Mouse (Mus musculus): ENCODE data around the gene Bzw2. TPM values are rescaled to one million over a fixed set of nuclear protein-coding genes. Genes with fewer than 3 reads are reported as not detected.

Gene Bzw2
- 99.9 to 107 TPM (median 102 TPM) in 4 replicates for total RNA-seq (2023; ENCODE audit: inconsistent age)

GRCm38 (mm10) chr12:36157638-36158308 is at the start of gene Bzw2:
Gene Bzw2 (minus strand): TSS chr12:36158080.

GRCm38 (mm10) chr12:36156637-36157303 is 1.1 kb downstream of the Bzw2 start, which contains the start of gene Ankmy2:
Gene Ankmy2 (plus strand): TSS chr12:36157114.

GRCm38 (mm10) chr12:36042348-36042778 is 115.5 kb downstream of the Bzw2 start, which contains the start of gene Tspan13:
Gene Tspan13 (minus strand): TSS chr12:36042500.

Other genes with a start within 250 kb of the Bzw2 start
- gene Agr3, start 232.5 kb downstream of the Bzw2 start, total RNA-seq (2023; ENCODE audit: inconsistent age): not detected in 4 replicates
- not detected in 4 replicates for gene Agr2, start 165.2 kb downstream of the Bzw2 start, total RNA-seq (2023; ENCODE audit: inconsistent age)
- gene Tspan13, start 115.6 kb downstream of the Bzw2 start, total RNA-seq (2023; ENCODE audit: inconsistent age): 148 to 157 TPM (median 154 TPM) in 4 replicates
- gene Ankmy2, start 966 bp downstream of the Bzw2 start, total RNA-seq (2023; ENCODE audit: inconsistent age): 23.5 to 26.4 TPM (median 24.2 TPM) in 4 replicates
- gene Lrrc72, start 95.3 kb upstream of the Bzw2 start, total RNA-seq (2023; ENCODE audit: inconsistent age): not detected in 4 replicates
- gene Sostdc1, start 156.1 kb upstream of the Bzw2 start, total RNA-seq (2023; ENCODE audit: inconsistent age): not detected in 4 replicates
- 12.0 to 13.8 TPM (median 12.2 TPM) in 4 replicates for gene Ispd, start 223.4 kb upstream of the Bzw2 start, total RNA-seq (2023; ENCODE audit: inconsistent age)
- gene D630036H23Rik, start 224.1 kb upstream of the Bzw2 start, total RNA-seq (2023; ENCODE audit: inconsistent age): 0.61 to 1.1 TPM in 2 of 4 replicates, not detected in the others

All from B cell, adult (primary cell).